Mouse (Mus musculus) kidney, adult 2 months (tissue): ENCODE data around the gene Bcar3.

ENCODE experiments used
- CTCF ChIP-seq: fragments of 200-500 bp; conservative IDR thresholded peaks from 2 replicates; pipeline ENCODE4 v1.5.1; 2011; ENCODE audit warnings: low read depth, mild to moderate bottlenecking, control low read depth, low read length, moderate library complexity, mixed read lengths; ENCODE audit not compliant: insufficient read depth, insufficient read length
- POLR2A ChIP-seq: fragments of 200-500 bp; IDR thresholded peaks from one replicate; pipeline ENCODE4 v1.6.1; 2011; ENCODE audit warnings: low read depth, low read length, control low read depth

- TF ChIP-seq POLR2A (no peak), CTCF (no peak)
Observed at GRCm38 (mm10) chr3:122566112-122566511, 272.2 kb downstream of the Bcar3 start.
